Mouse (Mus musculus) heart, embryonic 11.5 days (tissue): ENCODE measurements around the gene Zgrf1. TPM values are rescaled to one million over a fixed set of nuclear protein-coding genes. Genes with fewer than 3 reads are reported as not detected.
A peak's percentile ranks its signal among the peaks of the same experiment; 100 is the strongest.

Experiments used
- ATAC-seq: fragments of 200-750 bp; cut with Nextera tagmentation; replicated peaks from 2 replicates; pipeline ENCODE4 v1.8.0; 2017; ENCODE audit warnings: moderate library complexity; ENCODE audit not compliant: insufficient number of reproducible peaks, low FRiP score, low TSS enrichment
- H3K27ac ChIP-seq: fragments of 300-500 bp; sonication (generic); 2 replicates; pipeline ENCODE4 v1.5.1; 2014; ENCODE audit warnings: mild to moderate bottlenecking, low read depth, low read length
- H3K27me3 ChIP-seq: fragments of 300-500 bp; sonication (generic); 2 replicates; pipeline ENCODE4 v1.6.1; 2014; ENCODE audit warnings: mild to moderate bottlenecking, low read length, mixed read lengths; ENCODE audit not compliant: control insufficient read depth, insufficient read depth
- H3K36me3 ChIP-seq: fragments of 300-500 bp; sonication (generic); 2 replicates; pipeline ENCODE4 v1.6.1; 2014; ENCODE audit warnings: mild to moderate bottlenecking, low read length, moderate library complexity, mixed read lengths; ENCODE audit not compliant: control insufficient read depth, insufficient read depth
- H3K4me1 ChIP-seq: fragments of 300-500 bp; sonication (generic); 2 replicates; pipeline ENCODE4 v1.6.1; 2014; ENCODE audit warnings: low read length; ENCODE audit not compliant: control insufficient read depth, insufficient read depth
- H3K4me2 ChIP-seq: fragments of 300-500 bp; sonication (generic); 2 replicates; pipeline ENCODE4 v1.6.1; 2014; ENCODE audit warnings: mild to moderate bottlenecking, moderate library complexity
- H3K4me3 ChIP-seq: fragments of 300-500 bp; sonication (generic); 2 replicates; pipeline ENCODE4 v1.5.1; 2014; ENCODE audit warnings: low read depth, low read length
- H3K9ac ChIP-seq: fragments of 300-500 bp; sonication (generic); 2 replicates; pipeline ENCODE4 v1.6.1; 2014; ENCODE audit warnings: mild to moderate bottlenecking, low read depth, low read length, moderate library complexity
- H3K9me3 ChIP-seq: fragments of 300-500 bp; sonication (generic); replicated peaks from 2 replicates; pipeline ENCODE4 v1.6.1; 2016; ENCODE audit warnings: low read length; ENCODE audit not compliant: control insufficient read depth
- WGBS: fragments of 180-500 bp; shearing (Covaris S2); extraction: QIAGEN DNeasy Blood & Tissue Kit; methylation state at CpG from one replicate; pipeline ENCODE4 v1.1.7; 2014; ENCODE audit not compliant: insufficient replicate concordance; 5-methylcytosine and 5-hydroxymethylcytosine counted together
- polyA plus RNA-seq: library from polyadenylated mRNA; unstranded; fragments of >200 nt; fragmentation: Nextera tagmentation; extraction: Ambion mirVana; gene quantifications from 2 replicates; pipeline ENCODE4 v1.2.1, GENCODE M21; 2014

The Zgrf1 gene
- polyA plus RNA-seq, 1 experiment from 2014 or later, result 10.7 TPM

- WGBS, result 49% methylated on average over 10 of the region's 10 CpGs
- no peaks in the 10 kb centered on the region for H3K36me3 ChIP-seq
- no peak overlapping the region for H3K4me3 ChIP-seq
- H3K9me3 ChIP-seq, result no peaks in the 10 kb centered on the region
- H3K27me3 ChIP-seq, result no peaks in the 10 kb centered on the region
- 0 out of 2 replicates have a peak overlapping the region, but pooled peaks have one; percentile 10 for H3K27ac ChIP-seq
- ATAC-seq, result no peak
- H3K9ac ChIP-seq, result no peak overlapping the region
- no peak overlapping the region for H3K4me2 ChIP-seq
- H3K4me1 ChIP-seq, result peaks cover 3% of the 10 kb centered on the region; the same call in 1 of the 2 replicates
These were observed 32.1 kb upstream of the Zgrf1 start for GRCm38 (mm10) chr3:127521156-127521555.

- H3K9ac ChIP-seq, result no peak overlapping the region; the same call in 1 of the 2 replicates
- no peaks in the 10 kb centered on the region for H3K36me3 ChIP-seq
- H3K9me3 ChIP-seq, result no peaks in the 10 kb centered on the region
- H3K4me1 ChIP-seq, result peaks cover 3% of the 10 kb centered on the region; the same call in 1 of the 2 replicates
- H3K27me3 ChIP-seq, result no peaks in the 10 kb centered on the region
- peak overlapping the region; percentile 73 for H3K27ac ChIP-seq
- no peak overlapping the region for H3K4me3 ChIP-seq
- 50% methylated on average over 8 of the region's 8 CpGs for WGBS
- peak overlapping the region; percentile 24 for H3K4me2 ChIP-seq
- no peak; the same call in 1 of the 2 replicates for ATAC-seq
These were observed 28.0 kb upstream of the Zgrf1 start for GRCm38 (mm10) chr3:127525188-127525819.

- Histone ChIP-seq H3K4me1 (peaks cover 3% of the 10 kb centered on the region; the same call in 1 of the 2 replicates), H3K9ac (no peak overlapping the region), H3K9me3 (no peaks in the 10 kb centered on the region), H3K27me3 (no peaks in the 10 kb centered on the region), H3K27ac (no peak overlapping the region), H3K4me2 (no peak overlapping the region), H3K4me3 (no peak overlapping the region), H3K36me3 (no peaks in the 10 kb centered on the region)
- WGBS, result 66% methylated on average over 5 of the region's 5 CpGs
- ATAC-seq, result no peak
These were observed 25.7 kb upstream of the Zgrf1 start for GRCm38 (mm10) chr3:127527465-127528034.

GRCm38 (mm10) chr3:127529210-127529609, 24.1 kb upstream of the Zgrf1 start:
- no peak overlapping the region for H3K4me3 ChIP-seq
- H3K4me1 ChIP-seq, result peaks cover 3% of the 10 kb centered on the region; the same call in 1 of the 2 replicates
- H3K9ac ChIP-seq, result no peak overlapping the region
- no peak overlapping the region for H3K4me2 ChIP-seq
- no peaks in the 10 kb centered on the region for H3K36me3 ChIP-seq
- no peaks in the 10 kb centered on the region for H3K27me3 ChIP-seq
- ATAC-seq, result no peak
- no peaks in the 10 kb centered on the region for H3K9me3 ChIP-seq
- no peak overlapping the region for H3K27ac ChIP-seq
- 87% methylated on average over 3 of the region's 3 CpGs for WGBS

GRCm38 (mm10) chr3:127529824-127530223, 23.5 kb upstream of the Zgrf1 start:
- Histone ChIP-seq H3K9ac (no peak overlapping the region), H3K27me3 (no peaks in the 10 kb centered on the region), H3K4me3 (no peak overlapping the region), H3K4me1 (peaks cover under 1% of the 10 kb centered on the region; the same call in 1 of the 2 replicates), H3K36me3 (no peaks in the 10 kb centered on the region), H3K9me3 (no peaks in the 10 kb centered on the region), H3K27ac (no peak overlapping the region), H3K4me2 (no peak overlapping the region)
- ATAC-seq, result no peak
- 73% methylated on average over 4 of the region's 4 CpGs for WGBS

GRCm38 (mm10) chr3:127530293-127530692, 23.0 kb upstream of the Zgrf1 start:
- Histone ChIP-seq H3K4me1 (no peaks in the 10 kb centered on the region), H3K9ac (no peak overlapping the region), H3K27me3 (no peaks in the 10 kb centered on the region), H3K9me3 (no peaks in the 10 kb centered on the region), H3K4me3 (no peak overlapping the region), H3K36me3 (no peaks in the 10 kb centered on the region), H3K4me2 (peak overlapping the region; percentile 16; the same call in 1 of the 2 replicates), H3K27ac (no peak overlapping the region)
- WGBS, result 16% methylated on average over 4 of the region's 4 CpGs
- ATAC-seq, result no peak

DNA sequence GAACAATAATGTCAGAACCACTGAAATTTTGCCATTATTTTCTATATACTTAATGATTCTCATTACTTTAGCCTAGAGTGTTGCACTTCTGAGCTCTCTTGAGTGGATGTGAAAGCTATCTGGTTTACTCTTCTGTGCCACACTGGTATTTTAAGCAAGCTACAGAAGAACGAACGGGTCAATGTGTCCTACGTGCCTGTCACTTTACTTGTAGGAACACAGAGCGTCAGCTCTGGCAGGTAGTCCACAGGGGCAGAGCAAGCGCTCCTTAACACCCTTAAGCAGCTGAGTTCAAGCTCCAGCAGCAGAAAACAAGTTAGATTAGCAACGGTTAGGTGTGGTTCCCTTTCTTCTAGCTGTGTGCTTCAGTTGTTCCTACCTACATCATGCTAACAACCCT, 14.1 kb upstream of the Zgrf1 start:
- 56% methylated on average over 6 of the region's 6 CpGs for WGBS
- peaks cover 2% of the 10 kb centered on the region; the same call in 1 of the 2 replicates for H3K36me3 ChIP-seq
- ATAC-seq, result no peak

DNA sequence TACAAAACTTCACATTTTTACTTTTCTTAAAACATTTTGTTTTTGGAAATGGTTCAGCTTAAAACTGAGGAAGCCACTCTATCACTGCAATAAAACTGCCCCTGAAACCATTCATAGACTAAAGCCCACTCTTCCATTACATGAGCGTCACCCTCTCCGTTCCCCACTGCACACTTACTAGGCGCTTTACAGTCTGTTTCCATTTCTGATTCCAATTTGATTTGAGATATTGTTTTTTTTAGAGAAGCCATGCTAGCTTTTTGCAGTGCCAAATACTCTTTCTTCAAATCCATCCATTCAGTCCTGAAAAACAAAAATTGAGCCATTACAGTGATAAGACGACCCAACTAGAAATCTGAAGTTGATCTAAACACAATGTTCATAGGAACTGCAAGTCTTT, 9.3 kb upstream of the Zgrf1 start:
- no peak for ATAC-seq
- H3K27me3 ChIP-seq, result no peaks in the 10 kb centered on the region
- H3K36me3 ChIP-seq, result peaks cover 6% of the 10 kb centered on the region
- 81% methylated on average over 4 of the region's 4 CpGs for WGBS
- H3K9me3 ChIP-seq, result no peaks in the 10 kb centered on the region
- no peak overlapping the region for H3K27ac ChIP-seq
- H3K4me1 ChIP-seq, result no peaks in the 10 kb centered on the region
- no peak overlapping the region for H3K4me3 ChIP-seq
- no peak overlapping the region for H3K4me2 ChIP-seq
- H3K9ac ChIP-seq, result no peak overlapping the region

More for the DNA sequence above, 14.1 kb upstream of the Zgrf1 start:
- Histone ChIP-seq H3K27me3 (no peaks in the 10 kb centered on the region), H3K27ac (no peak overlapping the region), H3K9ac (no peak overlapping the region), H3K4me2 (no peak overlapping the region), H3K4me1 (no peaks in the 10 kb centered on the region), H3K9me3 (no peaks in the 10 kb centered on the region), H3K4me3 (no peak overlapping the region)
